Mouse (Mus musculus) thymus, postnatal 14 days (tissue): ENCODE data around the gene Sulf2.

Experiments used
- DNase-seq: peaks from one replicate; pipeline ENCODE4 v3.0.0; 2021

The Sulf2 gene

DNA sequence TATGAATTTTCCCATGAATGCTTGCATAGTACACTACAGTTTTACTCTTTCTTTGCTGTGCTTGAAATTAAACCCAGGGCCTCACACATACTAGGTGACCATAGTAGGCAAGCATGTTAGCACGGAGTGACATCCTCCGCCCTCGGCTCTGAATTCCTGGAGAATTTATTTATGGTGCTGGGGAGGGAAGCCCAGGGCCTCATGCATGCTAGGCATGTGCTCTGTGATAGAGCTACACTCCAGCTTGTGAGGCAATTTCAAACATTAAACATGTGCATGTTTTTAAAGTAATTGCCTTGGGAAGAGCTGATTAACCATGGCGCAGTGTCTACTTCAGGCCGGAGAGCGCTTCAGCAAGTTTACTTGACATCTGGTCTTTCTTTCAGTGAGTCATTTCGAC is 106.6 kb downstream of the Sulf2 start:
- no peak for DNase-seq

DNA sequence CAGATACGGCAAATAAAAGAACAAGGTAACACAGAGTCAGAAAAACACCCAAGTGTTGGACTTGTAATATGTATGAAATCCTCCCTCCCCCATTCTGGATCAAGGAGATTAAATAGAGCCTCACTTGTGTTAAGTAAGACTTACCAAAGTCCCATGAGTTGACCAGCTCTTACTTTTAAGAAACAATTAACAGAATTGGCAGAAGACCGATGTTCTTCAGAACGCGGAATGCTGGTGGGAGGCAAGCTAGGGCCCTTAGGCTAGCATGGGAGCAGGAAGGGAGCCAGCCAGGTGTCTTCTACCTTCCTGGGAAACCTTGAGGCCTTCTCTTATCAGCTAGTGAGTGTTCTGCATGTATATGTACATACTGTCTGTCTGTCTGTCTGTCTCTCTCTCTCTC is 107.5 kb downstream of the Sulf2 start:
- no peak for DNase-seq

- peak; percentile 32 for DNase-seq
Observed at GRCm38 (mm10) chr2:166045549-166046501, 109.6 kb downstream of the Sulf2 start.

DNA sequence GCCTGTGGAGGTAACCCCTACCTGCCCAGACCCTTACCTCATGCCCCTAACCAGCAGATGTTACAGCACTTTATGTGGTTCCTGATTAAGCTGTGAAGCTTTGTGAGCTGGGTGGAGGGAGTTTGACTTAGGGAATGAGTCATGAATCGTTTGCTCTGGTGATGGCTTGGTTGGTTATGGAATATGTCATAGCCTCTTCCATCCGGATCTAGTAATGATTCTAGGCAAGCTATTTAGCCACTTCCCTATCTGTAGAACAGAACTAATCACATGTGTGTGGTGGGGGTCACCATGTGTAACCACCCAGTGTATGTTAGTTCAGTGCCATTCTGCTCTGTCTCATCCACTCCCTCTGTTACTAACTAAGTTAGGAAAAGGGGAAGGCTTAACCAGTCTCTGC is 110.5 kb downstream of the Sulf2 start:
- no peak for DNase-seq

DNA sequence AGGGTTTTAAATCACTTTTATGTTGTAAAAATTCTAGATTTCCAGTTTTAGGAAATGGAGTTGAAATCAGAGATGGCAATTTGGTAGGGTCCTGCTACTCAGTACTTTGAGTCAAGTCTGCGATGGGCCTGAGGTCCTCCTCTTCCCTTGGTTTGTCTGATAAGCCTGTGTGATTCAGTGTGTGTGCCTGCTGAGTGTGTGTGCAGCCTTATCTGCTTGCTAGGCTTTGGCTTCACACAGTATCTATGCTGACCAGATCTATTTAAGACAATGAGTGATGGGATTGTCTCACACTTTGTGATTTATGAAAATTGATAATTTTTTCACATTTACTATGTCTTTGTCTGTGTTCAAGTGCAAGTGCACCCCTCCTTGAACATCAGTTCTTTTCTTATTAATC is 112.9 kb downstream of the Sulf2 start:
- DNase-seq, result no peak

DNA sequence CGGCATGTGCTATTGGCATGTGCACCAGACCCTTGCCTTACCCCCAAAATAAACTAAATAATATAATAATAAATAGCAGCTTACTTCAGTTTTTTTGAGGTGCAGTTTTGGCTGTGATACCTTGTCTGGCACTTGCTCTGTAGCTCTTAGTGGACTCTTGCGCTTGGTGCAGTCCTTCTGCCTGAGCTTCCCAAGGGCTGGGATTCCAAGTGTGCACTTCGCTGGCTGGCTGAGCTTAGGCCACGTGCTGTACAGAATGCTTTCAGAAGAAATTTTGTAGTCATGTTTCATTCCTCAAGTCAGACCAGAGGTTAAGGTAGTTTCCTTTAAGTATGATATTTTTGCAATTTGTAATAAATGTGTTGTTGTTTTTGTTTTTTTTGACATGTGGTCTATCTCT is 115.8 kb downstream of the Sulf2 start:
- no peak for DNase-seq

DNA sequence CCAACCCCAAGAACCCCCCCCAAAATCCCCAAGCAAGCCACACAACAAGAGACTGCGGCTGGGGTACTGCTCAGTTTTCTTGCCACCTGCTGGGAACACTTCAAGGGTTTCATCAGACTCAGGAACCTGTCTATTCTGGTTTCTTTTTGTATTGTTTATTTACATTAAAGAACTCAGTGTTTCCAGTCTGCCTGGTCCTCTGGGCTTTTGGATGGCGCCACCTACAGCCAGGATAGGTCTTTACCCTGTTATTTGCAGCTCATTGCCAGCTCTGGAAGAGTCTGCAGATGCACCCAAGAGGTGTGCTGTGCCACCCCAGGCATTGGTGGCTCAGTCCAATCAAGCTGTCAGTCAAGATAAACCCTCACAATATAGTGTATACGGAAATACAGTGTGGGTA is 119.7 kb downstream of the Sulf2 start:
- peak; percentile 87 for DNase-seq

DNA sequence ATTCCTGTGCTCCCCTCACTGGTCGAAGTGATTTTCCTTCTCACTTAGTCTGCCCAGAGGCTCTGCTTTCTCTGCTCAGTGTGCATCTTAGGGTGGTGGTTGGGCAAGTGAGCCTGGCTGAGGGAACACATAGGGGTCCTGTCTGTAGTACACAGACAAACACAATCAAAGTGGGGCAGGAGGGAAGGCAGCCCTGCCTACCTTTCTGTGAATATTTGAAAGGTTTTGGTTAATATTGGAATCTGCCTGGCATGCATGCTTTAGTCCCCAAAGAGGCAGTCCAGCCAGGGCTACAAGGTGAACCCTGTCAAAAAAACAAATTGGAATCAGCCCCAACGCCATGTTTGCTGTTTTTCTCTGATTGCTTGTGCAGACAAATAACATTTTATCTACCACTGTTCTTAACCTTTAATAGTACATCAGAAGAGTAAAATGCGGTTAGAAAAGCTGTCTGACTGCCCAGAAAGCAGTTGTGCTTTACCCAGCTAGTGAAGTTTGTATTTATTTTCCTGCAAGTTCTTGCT is 120.4 kb downstream of the Sulf2 start:
- DNase-seq, result no peak

DNA sequence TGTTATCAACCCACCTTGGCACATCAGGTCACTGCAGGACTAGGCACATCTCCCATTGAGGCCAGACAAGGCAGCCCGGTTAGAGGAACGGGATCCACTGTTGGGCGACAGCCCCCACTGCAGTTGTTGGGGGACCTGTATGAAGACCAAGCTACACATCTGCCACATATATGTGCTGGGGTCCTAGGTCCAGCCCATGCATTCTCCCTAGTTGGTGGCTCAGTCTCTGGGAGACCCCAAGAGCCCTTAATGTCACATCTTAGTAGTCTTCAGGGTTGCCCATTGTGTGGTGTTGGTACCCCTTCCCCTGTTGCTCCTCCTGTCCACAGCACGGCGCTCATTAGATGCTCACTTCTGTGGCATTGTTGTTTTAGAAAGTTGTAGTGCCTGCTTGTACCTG is 122.8 kb downstream of the Sulf2 start:
- DNase-seq, result no peak

DNA sequence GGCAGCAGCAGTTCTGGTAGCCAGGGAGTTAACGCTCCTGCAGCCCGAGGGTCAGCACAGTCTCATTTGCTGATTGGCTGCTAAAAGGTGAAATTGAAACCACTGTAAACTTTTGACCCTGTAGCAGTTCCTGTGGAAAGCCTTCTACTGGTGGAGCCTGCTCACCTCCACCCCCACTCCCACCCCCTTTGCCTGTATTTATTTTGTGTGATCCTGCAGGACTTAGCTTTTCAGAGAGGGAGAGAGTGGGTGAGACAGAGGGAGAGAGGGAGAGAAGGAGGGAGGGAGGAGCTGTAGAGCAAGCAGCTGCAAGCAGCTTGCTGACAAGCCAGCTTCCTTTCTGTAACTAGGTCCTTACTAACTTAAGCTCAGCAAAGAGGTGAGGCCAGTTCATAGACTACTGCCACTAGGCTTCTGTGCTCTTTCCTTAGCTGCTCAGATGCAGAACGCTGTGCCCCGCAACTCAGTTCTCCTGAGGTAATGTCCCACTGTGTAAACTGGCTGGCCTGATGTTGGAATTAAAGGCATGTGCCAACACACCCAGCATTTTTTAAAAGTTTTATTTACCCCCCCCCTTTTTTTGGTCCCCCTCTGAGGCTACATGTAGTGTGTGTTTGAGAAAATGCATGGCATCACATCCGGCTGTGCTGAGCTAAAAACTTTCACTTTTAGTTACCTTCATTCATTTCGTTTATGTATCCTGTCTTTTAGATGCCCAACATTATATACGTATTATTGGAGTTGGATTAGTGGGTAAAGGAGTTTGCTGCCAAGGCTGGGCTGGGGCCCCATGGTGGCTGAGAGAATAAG is 124.1 kb downstream of the Sulf2 start:
- DNase-seq, result peak; percentile 58

- peak; percentile 22 for DNase-seq
Observed at GRCm38 (mm10) chr2:166030256-166030995, 125.0 kb downstream of the Sulf2 start.

DNA sequence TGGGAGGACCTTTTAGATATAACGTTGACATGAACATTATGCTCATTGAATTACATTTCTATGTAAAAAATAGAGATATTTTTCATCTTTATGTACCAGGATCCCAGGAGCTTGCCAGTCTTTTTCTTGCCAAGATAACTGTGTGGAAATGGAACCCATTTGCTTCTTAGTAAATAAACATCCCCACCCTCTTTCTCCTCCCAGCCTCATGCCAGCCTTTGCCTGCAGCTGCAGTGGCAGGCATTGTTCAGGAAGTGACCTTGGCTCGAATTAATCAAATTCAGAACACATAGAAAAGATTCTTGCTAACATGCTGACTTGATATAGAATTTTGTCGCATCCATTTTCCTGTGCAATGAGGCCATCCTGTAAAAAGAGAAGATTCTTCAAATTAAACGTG is 126.2 kb downstream of the Sulf2 start:
- no peak for DNase-seq

DNA sequence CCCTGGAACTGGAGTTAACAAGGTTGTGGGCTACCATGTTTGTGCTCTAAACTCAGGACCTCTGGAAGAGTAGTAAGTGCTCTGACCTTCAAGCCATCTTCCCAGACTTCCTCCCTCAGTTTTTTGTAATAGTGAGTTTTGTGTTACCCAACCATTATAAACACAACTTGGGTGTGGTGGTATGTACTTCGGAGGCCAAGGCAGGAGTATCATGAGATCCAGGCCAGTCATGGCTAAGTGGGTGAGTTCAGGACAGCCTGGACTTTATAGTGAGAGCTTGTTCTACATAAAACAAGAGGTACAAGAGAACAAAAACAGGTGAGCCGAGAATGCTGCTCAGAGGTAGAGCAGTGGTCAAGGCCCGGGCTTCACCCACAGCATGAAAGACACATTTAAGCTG is 127.6 kb downstream of the Sulf2 start:
- no peak for DNase-seq

DNA sequence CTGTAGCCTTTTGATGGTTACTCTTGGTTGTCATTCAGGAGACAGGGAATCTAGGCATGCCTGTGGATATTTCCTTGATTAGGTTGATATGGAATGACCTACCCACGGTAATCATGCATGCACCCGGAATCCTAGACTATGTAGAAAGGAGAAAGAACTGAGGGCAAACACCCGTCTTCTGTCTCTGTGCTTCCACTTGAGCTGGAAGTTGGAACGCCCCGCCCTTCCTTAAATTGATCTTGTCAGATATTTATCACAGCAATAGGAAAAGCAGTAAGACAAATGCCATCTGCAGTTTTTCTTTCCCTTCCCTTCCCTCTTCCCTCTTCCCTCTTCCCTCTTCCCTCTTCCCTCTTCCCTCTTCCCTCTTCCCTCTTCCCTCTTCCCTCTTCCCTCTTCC is 129.5 kb downstream of the Sulf2 start:
- DNase-seq, result no peak

GRCm38 (mm10) chr2:166024621-166025020 is 130.8 kb downstream of the Sulf2 start:
- no peak for DNase-seq

DNA sequence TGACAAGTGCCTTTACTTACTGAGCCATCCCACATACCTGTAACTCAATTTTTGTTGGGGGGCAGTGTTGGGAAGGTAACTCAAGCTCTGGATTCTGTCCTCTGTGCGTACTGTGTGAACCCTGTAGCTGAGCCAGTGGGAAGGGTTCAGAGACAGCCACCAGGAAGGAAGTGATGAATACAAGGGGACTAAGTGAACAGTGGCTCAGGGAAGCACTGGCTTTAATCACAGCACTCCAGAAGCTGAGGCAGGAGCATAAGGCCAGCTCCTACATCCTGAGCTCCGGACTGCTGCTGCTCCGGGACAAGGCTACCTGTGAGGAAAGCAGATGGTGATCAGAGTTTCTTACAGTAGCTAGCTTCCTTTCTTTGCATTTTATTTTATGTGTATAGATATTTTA is 131.4 kb downstream of the Sulf2 start:
- no peak for DNase-seq
